Mouse (Mus musculus): ENCODE results near the gene Olfr1418. TPM values are rescaled to one million over a fixed set of nuclear protein-coding genes. Genes with fewer than 3 reads are reported as not detected.

Olfr1418 gene
- polyA plus RNA-seq, 1 experiment: not detected

DNA sequence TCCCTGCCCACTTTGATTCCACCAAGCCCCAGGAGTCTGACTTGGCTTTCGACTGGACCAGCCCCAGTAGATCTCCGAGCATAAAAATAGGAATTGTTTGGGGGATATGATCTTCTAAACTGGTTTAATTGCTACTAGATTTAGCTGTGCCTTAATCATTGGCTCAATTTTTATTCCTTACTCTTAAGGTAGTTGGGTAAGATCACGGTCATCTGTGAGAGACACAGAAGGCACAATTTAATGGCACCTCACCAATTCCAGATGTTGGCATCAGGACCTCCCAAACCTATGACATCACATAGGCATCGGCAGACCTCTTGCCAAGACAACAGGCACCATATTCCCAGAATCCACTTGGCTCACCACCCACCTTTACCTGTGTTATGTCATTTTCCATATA, 21.7 kb downstream of the Olfr1418 start, which contains the start of gene Olfr1417:
Gene Olfr1417, minus strand, starts transcription at position 101 of the 400 bp plus-strand sequence.
- H3K4me3 ChIP-seq (replicated peaks; ENCODE audit: control insufficient read depth, low read depth, low read length): no peak within 1 kb of the TSS
- no peaks in the 10 kb centered on the region for H3K4me1 ChIP-seq (ENCODE audit: control insufficient read depth, insufficient read depth, low read length)
- no peak for TF ChIP-seq POLR2A (IDR thresholded peaks at IDR 0.05; ENCODE audit: borderline replicate concordance, control insufficient read depth, low read depth, low read length)
- WGBS: 79% methylated on average over 4 of the region's 4 CpGs
- no peak within 1 kb of the TSS for H3K27ac ChIP-seq (ENCODE audit: control insufficient read depth, insufficient read depth, low read depth, low read length, poor library complexity)

DNA sequence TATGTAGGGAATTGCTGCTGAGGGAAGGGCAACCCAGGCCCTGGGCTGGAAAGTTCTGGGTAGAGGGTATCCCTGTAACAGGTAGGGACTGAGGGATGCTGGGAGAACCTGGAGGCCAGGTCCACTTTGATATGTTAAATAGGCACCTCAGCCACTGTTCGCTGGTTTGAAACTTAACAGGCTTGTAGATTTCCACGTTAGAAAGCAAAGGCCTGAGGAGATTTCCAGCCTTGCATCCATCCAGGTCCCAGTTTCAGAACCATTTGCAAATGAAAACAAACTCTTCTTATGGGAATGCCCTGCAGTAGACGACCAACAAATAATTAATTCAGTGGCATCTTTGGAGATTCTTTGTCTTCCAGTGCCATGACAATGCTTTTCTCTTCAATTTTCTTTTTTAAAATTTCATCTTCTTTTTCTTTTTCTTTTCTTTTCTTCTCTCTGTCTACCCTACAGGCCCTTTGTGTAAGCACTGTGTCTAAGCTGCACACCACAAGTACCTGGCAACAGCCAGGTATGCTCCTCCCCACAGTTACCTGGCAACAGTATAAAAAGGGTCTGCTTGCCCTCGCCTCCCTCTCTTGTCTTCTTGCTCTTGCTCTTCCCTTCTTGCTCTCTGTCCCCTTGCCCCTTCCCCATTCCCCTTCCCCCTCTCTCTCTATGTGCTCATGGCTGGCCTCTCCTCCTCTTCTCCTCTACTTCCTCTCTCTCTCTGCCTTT, 37.4 kb downstream of the Olfr1418 start:
- H3K27ac ChIP-seq (ENCODE audit: control insufficient read depth, insufficient read depth, low read depth, low read length, poor library complexity): no peak overlapping the region
- no peak overlapping the region for H3K4me3 ChIP-seq (replicated peaks; ENCODE audit: control insufficient read depth, low read depth, low read length)
- TF ChIP-seq POLR2A (IDR thresholded peaks at IDR 0.05; ENCODE audit: borderline replicate concordance, control insufficient read depth, low read depth, low read length): no peak
- no peak for TF ChIP-seq CTCF (IDR thresholded peaks at IDR 0.05; ENCODE audit: control insufficient read depth, insufficient read depth, low read length)
- 71% methylated on average over 4 of the region's 4 CpGs for WGBS
- H3K4me1 ChIP-seq (ENCODE audit: control insufficient read depth, insufficient read depth, low read length): no peaks in the 10 kb centered on the region; the same call in 1 of the 2 replicates

DNA sequence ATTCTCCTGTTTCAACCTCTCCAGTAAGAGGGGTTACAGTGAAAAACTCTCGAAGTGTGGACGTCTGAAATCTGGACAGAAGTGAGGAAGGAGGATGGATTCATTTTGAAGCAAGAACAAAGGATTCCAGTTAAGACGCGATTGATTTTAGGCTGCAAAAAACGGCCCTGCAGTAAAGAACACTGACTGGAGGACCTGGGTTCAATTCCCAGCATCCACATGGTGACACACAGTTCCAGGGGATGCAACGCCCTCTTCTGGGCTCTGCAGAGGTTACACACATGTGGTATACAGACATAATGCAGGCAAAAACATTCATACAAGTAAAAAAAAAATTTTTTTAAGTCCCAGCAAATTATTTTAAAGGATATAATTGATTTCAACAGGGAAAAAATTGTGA, 40.7 kb downstream of the Olfr1418 start:
- no peak overlapping the region for H3K27ac ChIP-seq (ENCODE audit: control insufficient read depth, insufficient read depth, low read depth, low read length, poor library complexity)
- no peak overlapping the region for H3K4me3 ChIP-seq (replicated peaks; ENCODE audit: control insufficient read depth, low read depth, low read length)
- no peaks in the 10 kb centered on the region; the same call in 1 of the 2 replicates for H3K4me1 ChIP-seq (ENCODE audit: control insufficient read depth, insufficient read depth, low read length)
- 37% methylated on average over 6 of the region's 6 CpGs for whole genome bisulfite sequencing
- no peak for TF ChIP-seq CTCF (IDR thresholded peaks at IDR 0.05; ENCODE audit: control insufficient read depth, insufficient read depth, low read length)

DNA sequence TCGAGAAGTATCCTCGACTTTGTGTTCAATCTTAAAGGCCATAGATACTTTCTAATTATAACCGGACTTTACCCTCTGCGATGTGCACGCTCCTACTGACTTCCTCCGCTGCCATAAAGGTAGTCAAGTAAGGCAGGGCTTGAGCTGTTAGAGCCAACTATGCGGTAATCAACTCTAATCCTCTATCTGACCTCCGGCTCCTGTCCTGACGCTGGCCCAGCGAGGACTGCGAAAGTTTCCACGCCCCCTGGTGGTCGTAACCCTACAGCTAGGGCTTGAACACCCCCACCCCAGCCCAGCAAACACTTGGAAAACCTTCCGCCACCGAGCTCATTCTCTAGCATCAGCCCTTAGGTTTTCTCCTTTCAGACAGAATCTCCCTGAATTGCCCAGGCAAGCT, 41.1 kb downstream of the Olfr1418 start:
- H3K4me3 ChIP-seq (replicated peaks; ENCODE audit: control insufficient read depth, low read depth, low read length): peak overlapping the region; percentile 48
- no peak for TF ChIP-seq POLR2A (IDR thresholded peaks at IDR 0.05; ENCODE audit: borderline replicate concordance, control insufficient read depth, low read depth, low read length)
- TF ChIP-seq CTCF (IDR thresholded peaks at IDR 0.05; ENCODE audit: control insufficient read depth, insufficient read depth, low read length): peak; percentile 74
- WGBS: 3% methylated on average over 15 of the region's 15 CpGs
- H3K4me1 ChIP-seq (ENCODE audit: control insufficient read depth, insufficient read depth, low read length): no peaks in the 10 kb centered on the region; the same call in 1 of the 2 replicates
- H3K27ac ChIP-seq (ENCODE audit: control insufficient read depth, insufficient read depth, low read depth, low read length, poor library complexity): no peak overlapping the region

DNA sequence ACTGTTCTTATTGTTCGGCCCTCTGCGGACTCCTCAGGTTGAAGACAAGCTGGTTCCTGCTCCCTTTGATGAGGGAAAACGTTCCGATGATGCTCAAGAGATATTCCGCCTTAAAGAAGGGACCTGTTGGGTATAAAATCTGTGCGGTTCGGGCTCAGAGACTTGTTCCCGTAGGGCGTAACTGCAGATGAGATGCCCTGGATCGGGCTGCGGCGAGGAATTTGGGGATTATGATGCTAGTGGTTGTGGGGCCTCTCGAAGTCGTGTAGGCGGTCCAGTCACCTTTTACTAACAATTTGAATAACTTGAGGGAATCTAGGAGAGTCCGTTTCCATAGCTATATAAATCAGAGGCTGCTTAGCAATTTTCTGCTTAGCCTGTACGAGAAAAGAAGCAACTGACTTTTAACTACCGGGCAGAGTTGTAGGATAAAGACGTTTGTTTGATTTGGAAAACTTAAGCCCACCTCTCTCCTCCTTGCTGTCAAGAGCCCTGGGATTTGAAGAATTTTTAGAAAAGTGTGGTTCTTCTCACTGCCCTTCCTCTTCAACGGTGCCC, 41.6 kb downstream of the Olfr1418 start, which contains the start of gene Stx3:
Gene Stx3, minus strand, starts transcription at position 261 of the 558 bp plus-strand sequence.
- peak within 1 kb of the TSS; percentile 71 for H3K27ac ChIP-seq (ENCODE audit: control insufficient read depth, insufficient read depth, low read depth, low read length, poor library complexity)
- H3K4me3 ChIP-seq (replicated peaks; ENCODE audit: control insufficient read depth, low read depth, low read length): peak within 1 kb of the TSS; percentile 65
- no peaks in the 10 kb centered on the region; the same call in 1 of the 2 replicates for H3K4me1 ChIP-seq (ENCODE audit: control insufficient read depth, insufficient read depth, low read length)
- TF ChIP-seq CTCF (IDR thresholded peaks at IDR 0.05; ENCODE audit: control insufficient read depth, insufficient read depth, low read length): no peak
- TF ChIP-seq POLR2A (IDR thresholded peaks at IDR 0.05; ENCODE audit: borderline replicate concordance, control insufficient read depth, low read depth, low read length): no peak
- WGBS: 1% methylated on average over 20 of the region's 20 CpGs

DNA sequence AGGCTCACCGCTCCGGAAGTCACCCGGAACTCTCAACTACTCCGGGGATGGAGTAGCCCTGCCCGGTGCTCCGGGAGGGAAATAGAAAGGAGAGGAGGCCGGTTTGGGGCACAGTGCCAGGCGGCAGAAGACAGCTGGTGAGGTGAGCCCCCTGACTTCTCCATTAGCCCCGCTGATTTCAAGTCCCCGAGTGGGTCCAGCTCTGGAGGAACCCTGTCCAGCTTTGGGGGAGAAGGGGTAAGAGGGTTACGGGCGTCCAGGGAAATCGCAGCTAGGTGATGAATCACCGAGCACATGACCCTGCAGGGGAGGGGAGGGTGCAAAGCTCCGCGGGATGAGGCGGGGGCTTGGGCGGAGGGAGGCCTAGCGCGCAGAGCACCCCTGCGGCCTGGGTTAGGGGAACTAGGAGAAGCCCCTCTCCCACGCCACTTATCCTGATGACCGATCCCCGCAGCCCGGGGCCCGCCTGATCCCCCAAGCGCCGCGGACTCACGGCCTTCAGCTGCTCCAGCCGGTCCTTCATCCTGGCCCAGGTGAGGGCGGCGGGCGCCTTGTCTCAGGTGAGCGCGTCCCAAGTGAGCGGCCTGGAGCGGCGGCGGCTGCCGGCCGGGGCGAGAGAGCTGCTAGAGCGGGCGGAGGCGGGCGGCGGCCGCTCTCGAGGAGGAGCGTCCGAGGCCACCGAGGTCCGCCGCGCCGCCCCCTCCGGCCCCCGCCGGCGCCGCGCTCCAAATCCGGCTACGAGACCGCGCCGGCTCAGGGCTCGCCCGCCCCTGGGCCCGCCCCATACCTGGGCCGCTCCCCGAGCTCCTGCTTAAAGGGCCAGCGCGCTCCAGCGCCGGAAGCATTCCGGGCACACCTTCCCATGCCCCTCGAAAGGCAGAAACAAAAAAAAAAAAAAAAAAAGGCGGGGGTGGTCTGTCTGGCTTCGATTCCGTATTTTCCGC, 42.4 kb downstream of the Olfr1418 start:
- Histone ChIP-seq H3K27ac (ENCODE audit: control insufficient read depth, insufficient read depth, low read depth, low read length, poor library complexity) (peak overlapping the region; percentile 71), H3K4me3 (replicated peaks; ENCODE audit: control insufficient read depth, low read depth, low read length) (peak overlapping the region; percentile 65), H3K4me1 (ENCODE audit: control insufficient read depth, insufficient read depth, low read length) (no peaks in the 10 kb centered on the region; the same call in 1 of the 2 replicates)
- TF ChIP-seq POLR2A (IDR thresholded peaks at IDR 0.05; ENCODE audit: borderline replicate concordance, control insufficient read depth, low read depth, low read length) (0 out of 2 replicates have a peak, but pooled peaks have one; percentile 5), CTCF (IDR thresholded peaks at IDR 0.05; ENCODE audit: control insufficient read depth, insufficient read depth, low read length) (no peak)
- WGBS: under 1% methylated on average over 77 of the region's 83 CpGs

DNA sequence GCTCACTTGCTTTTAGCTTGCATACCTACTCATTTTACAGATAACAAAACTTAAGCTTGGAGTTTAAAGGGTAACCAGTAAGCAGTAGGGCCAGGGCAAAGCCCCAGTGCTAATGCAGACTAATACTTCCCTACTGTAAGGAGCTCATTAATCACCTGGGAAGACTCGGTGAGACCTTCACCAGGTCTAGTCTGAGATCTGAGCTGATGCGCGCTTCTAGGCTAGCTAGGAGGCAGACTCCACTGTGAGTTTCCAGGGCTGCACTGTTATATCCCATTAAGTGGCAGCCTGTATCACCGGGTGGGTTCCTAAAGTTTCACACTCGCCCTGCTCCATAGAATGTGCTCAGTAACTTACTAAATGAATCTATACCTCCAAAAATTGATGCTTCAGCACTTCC, 43.3 kb downstream of the Olfr1418 start:
- H3K4me3 ChIP-seq (replicated peaks; ENCODE audit: control insufficient read depth, low read depth, low read length): peak overlapping the region; percentile 7
- 44% methylated on average over 5 of the region's 5 CpGs for WGBS

GRCm38 (mm10) chr19:11816706-11817105, 44.2 kb downstream of the Olfr1418 start:
- TF ChIP-seq CTCF (IDR thresholded peaks at IDR 0.05; ENCODE audit: control insufficient read depth, insufficient read depth, low read length) (no peak), POLR2A (IDR thresholded peaks at IDR 0.05; ENCODE audit: borderline replicate concordance, control insufficient read depth, low read depth, low read length) (no peak)
- WGBS: 70% methylated on average over 6 of the region's 6 CpGs
- no peak overlapping the region for H3K4me3 ChIP-seq (replicated peaks; ENCODE audit: control insufficient read depth, low read depth, low read length)

More for the DNA sequence above, 43.3 kb downstream of the Olfr1418 start:
- no peak overlapping the region for H3K27ac ChIP-seq (ENCODE audit: control insufficient read depth, insufficient read depth, low read depth, low read length, poor library complexity)
- TF ChIP-seq CTCF (IDR thresholded peaks at IDR 0.05; ENCODE audit: control insufficient read depth, insufficient read depth, low read length) (no peak), POLR2A (IDR thresholded peaks at IDR 0.05; ENCODE audit: borderline replicate concordance, control insufficient read depth, low read depth, low read length) (no peak)
- H3K4me1 ChIP-seq (ENCODE audit: control insufficient read depth, insufficient read depth, low read length): no peaks in the 10 kb centered on the region; the same call in 1 of the 2 replicates

More at GRCm38 (mm10) chr19:11816706-11817105, 44.2 kb downstream of the Olfr1418 start:
- Histone ChIP-seq H3K4me1 (ENCODE audit: control insufficient read depth, insufficient read depth, low read length) (no peaks in the 10 kb centered on the region; the same call in 1 of the 2 replicates), H3K27ac (ENCODE audit: control insufficient read depth, insufficient read depth, low read depth, low read length, poor library complexity) (no peak overlapping the region)
